Comparison of ENCODE assay signal across 7 mouse cellular contexts in genomic region chr4:139381452-139381845, GRCm38 (mm10). TPM values are rescaled to one million over a fixed set of nuclear protein-coding genes. Genes with fewer than 3 reads are reported as not detected.
DNase-seq lines count a peak whose midpoint lies in the region; ATAC-seq and TF ChIP-seq lines count a peak whose summit lies in the region.

No protein-coding gene starts in this region.

- H3K27ac ChIP-seq in lung, postnatal 0 days (ENCODE audit: low read length), result no peak overlapping the region
- 0 out of 2 replicates have a peak overlapping the region, but pooled peaks have one; percentile 91 for H3K27ac ChIP-seq in forebrain, embryonic 10.5 days
- no peak overlapping the region for H3K27ac ChIP-seq in limb, embryonic 15.5 days
- no peak overlapping the region for H3K27ac ChIP-seq in stomach, postnatal 0 days (replicated peaks)

- H3K9ac ChIP-seq in lung, postnatal 0 days (replicated peaks; ENCODE audit: low read depth), result peak overlapping the region; percentile 82; the same call in 1 of the 2 replicates
- H3K9ac ChIP-seq in limb, embryonic 15.5 days, result peak overlapping the region; percentile 87
- H3K9ac ChIP-seq in stomach, postnatal 0 days (ENCODE audit: low read length), result peak overlapping the region; percentile 88

- no peak for DNase-seq in lung, postnatal 0 days (ENCODE audit: low spot score)
- DNase-seq in lung, postnatal 10 days, result no peak
- no peak for DNase-seq in forebrain, embryonic 10.5 days (ENCODE audit: extremely low spot score, low spot score)
- no peak for DNase-seq in stomach, postnatal 0 days (ENCODE audit: low spot score)
- DNase-seq in cerebellum, postnatal 10 days, result no peak

- no peaks in the 10 kb centered on the region for H3K36me3 ChIP-seq in lung, postnatal 0 days (ENCODE audit: insufficient read depth, low read length)
- H3K36me3 ChIP-seq in forebrain, embryonic 10.5 days (replicated peaks), result peaks cover 18% of the 10 kb centered on the region
- peaks cover 17% of the 10 kb centered on the region for H3K36me3 ChIP-seq in limb, embryonic 15.5 days
- no peaks in the 10 kb centered on the region for H3K36me3 ChIP-seq in stomach, postnatal 0 days (ENCODE audit: control insufficient read depth, insufficient read depth, low read length)

- no peaks in the 10 kb centered on the region for H3K9me3 ChIP-seq in lung, postnatal 0 days (ENCODE audit: low read length)
- no peaks in the 10 kb centered on the region for H3K9me3 ChIP-seq in forebrain, embryonic 10.5 days
- no peaks in the 10 kb centered on the region for H3K9me3 ChIP-seq in limb, embryonic 15.5 days
- H3K9me3 ChIP-seq in stomach, postnatal 0 days (ENCODE audit: control insufficient read depth, low read length), result no peaks in the 10 kb centered on the region

- ATAC-seq in lung, postnatal 0 days, result no peak
- no peak for ATAC-seq in limb, embryonic 15.5 days (ENCODE audit: insufficient number of reproducible peaks, low FRiP score, low TSS enrichment, low read depth)
- ATAC-seq in stomach, postnatal 0 days (ENCODE audit: low FRiP score, low TSS enrichment), result no peak
- ATAC-seq in granulocyte monocyte progenitor cell, adult 5-6 weeks (replicated peaks; ENCODE audit: poor library complexity, severe bottlenecking), result no peak

- peak overlapping the region; percentile 92 for H3K4me3 ChIP-seq in lung, postnatal 0 days (ENCODE audit: low read depth, low read length)
- peak overlapping the region; percentile 95 for H3K4me3 ChIP-seq in forebrain, embryonic 10.5 days
- peak overlapping the region; percentile 88 for H3K4me3 ChIP-seq in limb, embryonic 15.5 days
- peak overlapping the region; percentile 90 for H3K4me3 ChIP-seq in stomach, postnatal 0 days (ENCODE audit: low read depth, low read length)

- H3K4me1 ChIP-seq in lung, postnatal 0 days (ENCODE audit: insufficient read depth, low read depth, low read length), result peaks cover 13% of the 10 kb centered on the region; the same call in 1 of the 2 replicates
- H3K4me1 ChIP-seq in forebrain, embryonic 10.5 days, result peaks cover 28% of the 10 kb centered on the region
- peaks cover 18% of the 10 kb centered on the region; the same call in 1 of the 2 replicates for H3K4me1 ChIP-seq in limb, embryonic 15.5 days
- H3K4me1 ChIP-seq in stomach, postnatal 0 days (replicated peaks; ENCODE audit: control insufficient read depth, insufficient read depth), result 0 out of 2 replicates have a peak, but pooled peaks cover 4% of the 10 kb centered on the region

- TF ChIP-seq CTCF in lung, postnatal 0 days (IDR thresholded peaks at IDR 0.05), result no peak
- TF ChIP-seq CTCF in stomach, postnatal 0 days (IDR thresholded peaks at IDR 0.05; ENCODE audit: low read depth), result no peak

- no peaks in the 10 kb centered on the region for H3K27me3 ChIP-seq in lung, postnatal 0 days (replicated peaks; ENCODE audit: insufficient read depth, low read length)
- no peaks in the 10 kb centered on the region for H3K27me3 ChIP-seq in forebrain, embryonic 10.5 days (ENCODE audit: poor library complexity, severe bottlenecking)
- H3K27me3 ChIP-seq in limb, embryonic 15.5 days, result no peaks in the 10 kb centered on the region
- no peaks in the 10 kb centered on the region for H3K27me3 ChIP-seq in stomach, postnatal 0 days (ENCODE audit: control insufficient read depth, insufficient read depth, low read length)

- TF ChIP-seq EP300 in lung, postnatal 0 days (IDR thresholded peaks at IDR 0.05), result no peak
- TF ChIP-seq EP300 in stomach, postnatal 0 days (optimal IDR thresholded peaks at IDR 0.05), result no peak

- peak overlapping the region; percentile 87 for H3K4me2 ChIP-seq in lung, postnatal 0 days (replicated peaks; ENCODE audit: low read depth, low read length)
- H3K4me2 ChIP-seq in limb, embryonic 15.5 days, result peak overlapping the region; percentile 87
- H3K4me2 ChIP-seq in stomach, postnatal 0 days (replicated peaks; ENCODE audit: low read depth), result peak overlapping the region; percentile 82

- WGBS in lung, postnatal 0 days, result 41% methylated on average over 4 of the region's 4 CpGs
- 64% methylated on average over 4 of the region's 4 CpGs for WGBS in forebrain, embryonic 10.5 days
- WGBS in limb, embryonic 15.5 days, result 33% methylated on average over 4 of the region's 4 CpGs
- WGBS in stomach, postnatal 0 days, result 36% methylated on average over 4 of the region's 4 CpGs

RNA-seq across cellular contexts. Expression of gene Ubr4, which starts 29.0 kb away (rescaled TPM):
- 49.2 and 50.8 TPM in 2 replicates for polyA plus RNA-seq in lung, postnatal 0 days (2015; fragmentation: Nextera tagmentation; extraction: Ambion mirVana)
- polyA plus RNA-seq in forebrain, embryonic 10.5 days (2016; fragmentation: Nextera tagmentation; extraction: Ambion mirVana), result 57.4 and 63.4 TPM in 2 replicates
- polyA plus RNA-seq in limb, embryonic 15.5 days (2015; fragmentation: Nextera tagmentation; extraction: Ambion mirVana), result 64.7 and 67.5 TPM in 2 replicates
- polyA plus RNA-seq in stomach, postnatal 0 days (2015; fragmentation: Nextera tagmentation; extraction: Ambion mirVana), result 32.8 and 33.1 TPM in 2 replicates
- 91.2 and 91.4 TPM in 2 replicates for total RNA-seq in granulocyte monocyte progenitor cell, adult 5-6 weeks (2014; fragmentation: Nextera tagmentation)
- total RNA-seq in granulocyte monocyte progenitor cell, adult 5-6 weeks (2017), result 47.2 and 49.5 TPM in 2 replicates

RNA-seq across cellular contexts. Expression of gene Emc1, which starts 29.1 kb away (rescaled TPM):
- 11.3 and 11.6 TPM in 2 replicates for polyA plus RNA-seq in lung, postnatal 0 days (2015; fragmentation: Nextera tagmentation; extraction: Ambion mirVana)
- 33.4 and 36.2 TPM in 2 replicates for polyA plus RNA-seq in forebrain, embryonic 10.5 days (2016; fragmentation: Nextera tagmentation; extraction: Ambion mirVana)
- polyA plus RNA-seq in limb, embryonic 15.5 days (2015; fragmentation: Nextera tagmentation; extraction: Ambion mirVana), result 24.5 and 24.9 TPM in 2 replicates
- polyA plus RNA-seq in stomach, postnatal 0 days (2015; fragmentation: Nextera tagmentation; extraction: Ambion mirVana), result 10.7 and 11.9 TPM in 2 replicates
- total RNA-seq in granulocyte monocyte progenitor cell, adult 5-6 weeks (2014; fragmentation: Nextera tagmentation), result 20.2 and 24.4 TPM in 2 replicates
- 34.4 and 39.2 TPM in 2 replicates for total RNA-seq in granulocyte monocyte progenitor cell, adult 5-6 weeks (2017)

RNA-seq across cellular contexts. Expression of gene Mrto4, which starts 29.1 kb away (rescaled TPM):
- polyA plus RNA-seq in lung, postnatal 0 days (2015; fragmentation: Nextera tagmentation; extraction: Ambion mirVana), result 34.5 and 36.1 TPM in 2 replicates
- 186 and 195 TPM in 2 replicates for polyA plus RNA-seq in forebrain, embryonic 10.5 days (2016; fragmentation: Nextera tagmentation; extraction: Ambion mirVana)
- polyA plus RNA-seq in limb, embryonic 15.5 days (2015; fragmentation: Nextera tagmentation; extraction: Ambion mirVana), result 93.3 and 98.9 TPM in 2 replicates
- 41.0 and 43.7 TPM in 2 replicates for polyA plus RNA-seq in stomach, postnatal 0 days (2015; fragmentation: Nextera tagmentation; extraction: Ambion mirVana)
- total RNA-seq in granulocyte monocyte progenitor cell, adult 5-6 weeks (2014; fragmentation: Nextera tagmentation), result 143 and 158 TPM in 2 replicates
- 93.4 and 94.5 TPM in 2 replicates for total RNA-seq in granulocyte monocyte progenitor cell, adult 5-6 weeks (2017)
